Mouse (Mus musculus) brain, embryonic 14.5 days (tissue): ENCODE measurements at regions not wholly inside any gene's neighbourhood (a gene's known extent, or its start where the extent isn't known, plus 50 kb on each side); places are given as distances from the start of the nearest gene placed in this dataset.

ENCODE experiments used
- CTCF ChIP-seq: fragments of 200-500 bp; IDR thresholded peaks from 2 replicates; pipeline ENCODE4 v1.5.1; 2012; ENCODE audit warnings: inconsistent platforms, mild to moderate bottlenecking, moderate library complexity, borderline replicate concordance; ENCODE audit not compliant: insufficient read depth, insufficient read length; ENCODE audit errors: extremely low read depth
- POLR2A ChIP-seq: fragments of 200-500 bp; IDR thresholded peaks from 2 replicates; pipeline ENCODE4 v1.6.1; 2012; ENCODE audit warnings: mild to moderate bottlenecking, inconsistent platforms, borderline replicate concordance; ENCODE audit not compliant: poor library complexity, insufficient read depth, insufficient read length, severe bottlenecking; ENCODE audit errors: extremely low read depth

DNA sequence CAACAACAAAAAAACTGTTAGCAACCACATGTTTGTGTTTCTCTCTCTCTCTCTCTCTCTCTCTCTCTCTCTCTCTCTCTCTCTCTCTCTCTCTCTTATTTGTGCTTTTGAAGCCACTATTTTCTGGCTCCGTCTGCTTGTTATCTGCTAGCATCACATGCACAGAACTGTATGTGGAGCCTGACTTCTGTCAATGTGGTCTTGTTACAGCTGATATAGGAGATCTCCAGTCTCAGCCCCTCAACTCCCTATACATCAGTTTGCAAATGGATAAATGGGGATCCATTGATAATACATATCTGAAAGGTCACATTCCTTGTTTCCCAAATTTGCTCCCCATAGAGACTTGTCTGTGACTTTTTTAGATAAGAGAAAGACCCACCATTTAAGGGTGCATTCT lies 126.9 kb upstream of the Cited2 start:
- TF ChIP-seq CTCF (no peak), POLR2A (no peak)
